Mouse (Mus musculus): ENCODE data around the gene Anapc7.

GRCm38 (mm10) chr5:122444492-122444891 lies 23.0 kb downstream of the Anapc7 start:
- TF ChIP-seq CTCF (IDR thresholded peaks at IDR 0.05) (no peak), EP300 (IDR thresholded peaks at IDR 0.05) (no peak)
